Mouse (Mus musculus) layer of hippocampus, postnatal 25 days (tissue): ENCODE data around the gene Sik3. TPM values are rescaled to one million over a fixed set of nuclear protein-coding genes. Genes with fewer than 3 reads are reported as not detected.

ENCODE experiments used
- DNase-seq, 2 experiments: peaks; one replicate each; pipeline ENCODE4 v3.0.0; 2022; ENCODE audit warnings: mixed read lengths in 2 of 2, low spot score in 1 of 2; ENCODE audit errors: extremely low spot score in 1 of 2
- total RNA-seq, 2 experiments: library from RNA; stranded (reverse); gene quantifications; 2 replicates each; pipeline ENCODE4 v1.2.3; 2021

Gene Sik3
- total RNA-seq, 2 experiments from 2014 or later: 136 to 138 TPM

- no peak for DNase-seq
These were observed 166.0 kb downstream of the Sik3 start for GRCm38 (mm10) chr9:46178595-46178994.

GRCm38 (mm10) chr9:46181297-46181696 lies 168.7 kb downstream of the Sik3 start:
- DNase-seq: no peak

- DNase-seq: no peak
These were observed 171.9 kb downstream of the Sik3 start for GRCm38 (mm10) chr9:46184542-46184941.

GRCm38 (mm10) chr9:46185191-46185590 lies 172.6 kb downstream of the Sik3 start:
- DNase-seq: no peak

GRCm38 (mm10) chr9:46186387-46186786 lies 173.8 kb downstream of the Sik3 start:
- no peak for DNase-seq

- DNase-seq: no peak
These were observed 175.8 kb downstream of the Sik3 start for GRCm38 (mm10) chr9:46188370-46188769.

- no peak for DNase-seq
These were observed 176.3 kb downstream of the Sik3 start for GRCm38 (mm10) chr9:46188956-46189355.

- no peak for DNase-seq
These were observed 176.8 kb downstream of the Sik3 start for GRCm38 (mm10) chr9:46189381-46189780.

- DNase-seq: no peak
These were observed 178.6 kb downstream of the Sik3 start for GRCm38 (mm10) chr9:46191234-46191633.

- no peak for DNase-seq
These were observed 179.0 kb downstream of the Sik3 start for GRCm38 (mm10) chr9:46191644-46192043.

- no peak for DNase-seq
These were observed 180.0 kb downstream of the Sik3 start for GRCm38 (mm10) chr9:46192642-46193041.

GRCm38 (mm10) chr9:46194809-46195208 lies 182.2 kb downstream of the Sik3 start:
- DNase-seq: no peak

- DNase-seq: no peak
These were observed 184.1 kb downstream of the Sik3 start for GRCm38 (mm10) chr9:46196699-46197169.

GRCm38 (mm10) chr9:46198461-46198860 lies 185.8 kb downstream of the Sik3 start:
- DNase-seq: no peak

- DNase-seq: no peak
These were observed 186.3 kb downstream of the Sik3 start for GRCm38 (mm10) chr9:46198936-46199335.

GRCm38 (mm10) chr9:46199609-46200008 lies 187.0 kb downstream of the Sik3 start:
- no peak for DNase-seq

- no peak for DNase-seq
These were observed 194.3 kb downstream of the Sik3 start for GRCm38 (mm10) chr9:46206834-46207500.

GRCm38 (mm10) chr9:46207501-46207869 lies 194.9 kb downstream of the Sik3 start:
- DNase-seq: no peak

GRCm38 (mm10) chr9:46208401-46208974 lies 195.9 kb downstream of the Sik3 start:
- no peak for DNase-seq

GRCm38 (mm10) chr9:46210473-46210872 lies 197.9 kb downstream of the Sik3 start:
- no peak for DNase-seq

- no peak for DNase-seq
These were observed 201.7 kb downstream of the Sik3 start for GRCm38 (mm10) chr9:46214276-46214675.

GRCm38 (mm10) chr9:46214946-46215337 lies 202.3 kb downstream of the Sik3 start:
- DNase-seq: no peak
